Mouse (Mus musculus): ENCODE results near the gene Cldn13.

Cldn13 gene

DNA sequence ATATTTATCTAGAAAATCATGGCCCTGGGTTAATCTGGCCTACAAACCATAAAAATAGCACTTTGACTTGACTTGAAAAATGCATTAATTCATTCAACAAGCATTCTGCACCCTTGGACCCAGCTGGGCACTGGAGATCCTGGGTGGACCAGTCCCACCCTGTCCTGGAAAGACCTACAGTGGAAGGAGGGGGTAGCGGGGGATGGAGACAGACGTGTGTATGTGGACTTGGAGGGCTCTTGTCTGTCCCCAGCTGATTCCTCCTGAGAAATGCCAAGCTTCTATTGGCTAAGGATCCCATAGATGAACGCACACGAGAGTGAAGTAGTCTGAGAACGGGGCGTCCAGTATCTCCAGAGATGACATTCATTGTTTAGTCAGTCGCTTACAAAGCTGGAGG, 26.8 kb downstream of the Cldn13 start:
- no peak for DNase-seq

DNA sequence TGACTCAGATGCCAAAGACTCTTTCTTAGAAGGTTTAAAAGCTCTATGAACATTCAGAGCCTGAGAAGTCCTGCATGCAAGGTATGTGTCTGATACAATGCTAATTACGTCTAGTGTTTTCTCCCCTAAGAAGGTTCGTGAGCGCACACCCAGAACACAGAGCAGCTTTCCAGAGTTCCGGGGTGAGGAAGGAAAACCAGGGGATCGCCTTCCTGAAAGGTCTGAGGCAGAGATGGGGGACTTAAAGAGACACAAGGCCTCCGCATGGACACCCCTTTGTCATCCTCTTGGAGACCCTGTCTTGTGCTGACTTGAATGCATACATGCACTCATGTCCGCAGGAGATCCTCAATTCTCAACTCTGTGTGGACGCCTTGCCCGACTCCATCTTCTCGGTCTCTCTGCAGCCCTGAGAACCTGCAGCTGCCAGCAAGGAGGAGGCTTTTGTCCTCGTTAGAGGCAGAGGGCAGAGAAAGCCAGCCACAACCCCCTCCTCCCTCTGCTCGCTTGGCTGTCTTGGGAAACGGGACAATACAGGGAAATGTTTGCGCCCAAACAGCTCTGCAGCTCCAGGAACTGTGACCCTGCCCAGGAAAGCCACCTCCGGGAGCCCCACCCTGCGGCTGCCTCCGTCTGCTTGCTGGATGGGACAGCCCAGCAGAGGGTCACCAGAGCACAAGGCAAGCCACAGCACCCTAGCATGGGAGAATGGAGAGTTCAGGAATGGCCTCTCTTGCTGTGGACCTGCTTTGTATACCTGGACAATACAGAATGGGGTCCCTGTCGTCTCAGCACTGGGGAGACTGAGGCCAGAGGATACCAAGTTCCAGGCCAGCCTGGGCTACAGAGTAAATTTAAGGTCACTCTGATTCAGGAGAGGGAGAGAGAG, 27.6 kb downstream of the Cldn13 start:
- DNase-seq: peak; percentile 79 to 85

DNA sequence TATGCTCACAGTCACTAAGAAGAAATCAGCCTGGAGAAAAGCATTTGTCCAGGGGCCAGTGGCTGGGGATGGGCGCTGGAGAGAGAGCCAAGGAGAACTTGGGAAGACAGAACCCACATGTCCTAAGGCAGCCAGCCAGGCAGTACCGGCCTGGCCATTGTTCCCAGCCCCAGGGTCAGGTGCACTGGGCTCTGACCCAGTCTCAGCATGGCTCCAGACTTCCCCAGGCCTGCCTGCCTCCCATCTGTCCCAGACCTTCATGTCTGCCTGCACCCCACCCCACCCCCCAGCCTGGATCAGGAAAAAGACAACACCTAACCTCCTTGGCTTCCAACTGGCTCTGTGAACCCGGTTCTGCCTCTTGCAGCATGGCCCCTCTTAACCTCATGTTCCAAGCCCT, 32.2 kb downstream of the Cldn13 start:
- DNase-seq: peak; percentile 17 to 31

DNA sequence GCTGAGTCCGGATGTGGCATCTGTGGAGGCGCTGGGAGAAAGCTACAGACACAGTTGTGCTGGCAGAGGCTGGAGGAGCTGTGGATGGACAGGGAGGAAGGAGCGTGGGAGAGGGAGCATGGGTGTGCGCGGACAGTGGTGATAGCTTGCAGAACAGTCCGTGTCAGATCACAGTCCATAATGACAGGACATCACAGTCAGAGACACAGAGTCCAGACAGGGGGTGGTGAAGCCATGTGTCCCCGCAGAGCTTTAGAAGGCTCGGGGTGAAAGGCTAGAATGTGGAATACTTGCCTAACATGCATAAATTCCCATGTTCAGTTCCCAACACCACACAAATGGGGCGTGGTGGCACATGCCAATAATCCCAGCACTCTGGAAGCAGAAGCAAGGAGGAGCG, 38.5 kb downstream of the Cldn13 start:
- DNase-seq: no peak

DNA sequence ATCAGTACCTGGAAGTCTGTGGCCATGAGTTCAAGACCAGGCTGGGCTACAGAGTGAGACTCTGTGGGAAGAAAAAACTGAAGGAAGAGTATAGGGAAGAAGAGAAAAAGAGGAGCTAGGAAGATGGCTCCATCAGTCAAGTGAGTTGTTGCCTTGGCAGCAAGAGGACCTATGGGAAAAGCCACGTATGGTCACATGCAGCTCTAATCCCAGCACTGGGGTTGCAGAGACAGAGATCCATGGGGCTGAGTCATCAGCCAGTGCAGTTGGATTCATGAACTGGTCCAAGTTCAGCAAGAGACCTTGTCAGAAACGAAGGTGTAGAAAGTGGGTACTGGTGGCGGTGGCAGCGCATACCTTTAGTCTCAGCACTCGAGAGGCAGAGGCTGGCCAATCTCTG, 40.1 kb downstream of the Cldn13 start:
- no peak for DNase-seq

DNA sequence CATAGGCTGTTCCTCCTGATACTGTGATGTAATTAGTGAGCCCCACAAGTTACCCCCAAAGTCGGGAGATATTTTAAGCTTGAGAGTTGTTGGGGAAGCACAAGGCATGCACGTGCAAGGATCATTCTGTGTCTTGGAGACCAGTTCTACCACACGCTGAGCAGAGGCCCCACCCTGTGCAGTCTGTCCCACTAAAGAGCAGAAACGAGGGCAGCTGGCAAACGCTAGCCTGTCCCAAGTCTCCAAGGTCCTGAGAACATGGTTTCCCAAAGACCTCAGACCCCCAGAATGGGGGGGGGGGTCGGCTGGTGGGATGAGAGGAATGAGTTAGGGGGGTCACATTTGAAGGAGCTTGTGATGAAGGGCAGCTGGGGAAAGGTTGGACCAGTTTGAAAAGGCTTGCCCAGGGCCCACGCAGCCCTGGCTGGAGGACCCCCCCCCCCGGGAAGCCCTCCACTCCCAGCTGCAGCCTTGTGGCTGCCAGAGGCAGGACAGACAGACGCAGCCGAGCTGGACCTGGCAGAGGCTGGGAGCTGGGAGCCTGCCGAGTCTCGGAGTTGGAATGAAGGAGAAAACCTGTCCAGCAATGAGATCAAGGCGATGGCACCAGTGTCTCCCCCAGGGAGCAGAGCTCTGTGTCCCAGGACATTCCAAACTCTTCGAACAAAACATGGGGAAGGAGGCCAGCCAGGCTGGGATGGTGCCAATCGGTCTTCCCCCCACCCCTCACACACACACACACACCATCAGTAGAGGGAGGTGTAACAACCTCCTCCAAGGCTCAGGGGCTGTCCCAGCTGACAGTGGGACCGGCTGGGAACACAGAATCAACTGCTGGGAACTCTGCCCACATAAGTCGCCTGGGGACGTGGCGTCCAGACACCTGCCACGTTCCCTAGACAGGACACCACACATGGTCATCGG, 41.1 kb downstream of the Cldn13 start:
- peak in 1 of 2 experiments; percentile 8 for DNase-seq

DNA sequence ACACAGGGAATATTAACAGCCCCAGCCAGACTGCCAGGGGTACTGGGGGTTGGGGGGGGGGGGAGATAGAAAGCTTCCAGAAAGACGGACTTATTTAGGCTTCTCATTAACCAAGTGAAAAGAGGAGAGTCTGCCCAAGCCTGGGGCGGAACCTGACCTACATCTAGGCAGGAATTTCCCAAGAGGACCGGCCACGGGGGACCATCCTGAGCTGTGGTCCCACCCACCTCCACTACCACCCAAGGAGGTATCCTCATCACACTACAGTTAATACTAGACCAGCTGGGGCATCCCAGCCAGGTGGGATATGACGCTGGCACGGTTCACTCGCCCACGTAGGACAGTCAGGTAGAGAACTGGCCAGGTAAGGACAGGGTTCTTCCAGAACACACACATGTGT, 42.3 kb downstream of the Cldn13 start:
- DNase-seq: no peak

DNA sequence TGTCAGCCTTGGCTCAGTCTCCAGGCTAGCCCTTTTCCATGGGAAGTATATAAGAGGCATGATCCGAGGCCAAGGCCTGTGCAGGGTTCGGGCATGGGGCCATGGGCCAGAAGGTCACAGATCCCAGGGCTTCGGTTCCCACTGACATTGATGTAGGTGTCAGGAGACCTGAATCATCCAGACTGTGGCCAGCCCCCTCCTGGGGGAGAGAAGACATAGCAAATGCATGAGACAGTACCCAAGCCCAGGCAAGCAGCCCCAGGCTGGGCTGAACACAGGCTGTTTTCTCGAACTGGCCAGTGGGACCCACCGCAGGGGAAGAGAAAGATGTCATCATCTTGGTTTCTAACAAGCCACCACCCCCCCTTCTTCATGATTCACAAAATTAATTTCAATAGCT, 42.7 kb downstream of the Cldn13 start:
- DNase-seq: no peak

DNA sequence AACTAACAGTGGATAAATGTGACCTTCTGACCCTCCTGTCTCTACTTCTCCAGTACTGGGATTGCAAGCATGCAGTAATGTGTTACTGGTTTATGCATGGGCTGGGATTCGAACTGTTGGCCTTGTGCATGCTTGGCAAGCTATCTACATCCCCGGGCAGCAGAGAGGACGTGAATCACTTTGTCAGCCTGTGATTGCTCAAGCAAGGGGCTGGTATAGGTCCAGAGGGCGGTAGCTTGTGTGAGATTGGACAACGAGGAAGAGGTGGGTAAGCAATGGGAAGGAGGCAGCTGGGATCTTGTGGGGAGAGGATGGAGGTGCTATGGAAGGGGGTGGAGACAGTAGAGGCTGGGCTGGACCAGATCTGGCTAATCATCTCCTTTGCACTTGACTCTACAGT, 46.8 kb downstream of the Cldn13 start:
- no peak for DNase-seq

DNA sequence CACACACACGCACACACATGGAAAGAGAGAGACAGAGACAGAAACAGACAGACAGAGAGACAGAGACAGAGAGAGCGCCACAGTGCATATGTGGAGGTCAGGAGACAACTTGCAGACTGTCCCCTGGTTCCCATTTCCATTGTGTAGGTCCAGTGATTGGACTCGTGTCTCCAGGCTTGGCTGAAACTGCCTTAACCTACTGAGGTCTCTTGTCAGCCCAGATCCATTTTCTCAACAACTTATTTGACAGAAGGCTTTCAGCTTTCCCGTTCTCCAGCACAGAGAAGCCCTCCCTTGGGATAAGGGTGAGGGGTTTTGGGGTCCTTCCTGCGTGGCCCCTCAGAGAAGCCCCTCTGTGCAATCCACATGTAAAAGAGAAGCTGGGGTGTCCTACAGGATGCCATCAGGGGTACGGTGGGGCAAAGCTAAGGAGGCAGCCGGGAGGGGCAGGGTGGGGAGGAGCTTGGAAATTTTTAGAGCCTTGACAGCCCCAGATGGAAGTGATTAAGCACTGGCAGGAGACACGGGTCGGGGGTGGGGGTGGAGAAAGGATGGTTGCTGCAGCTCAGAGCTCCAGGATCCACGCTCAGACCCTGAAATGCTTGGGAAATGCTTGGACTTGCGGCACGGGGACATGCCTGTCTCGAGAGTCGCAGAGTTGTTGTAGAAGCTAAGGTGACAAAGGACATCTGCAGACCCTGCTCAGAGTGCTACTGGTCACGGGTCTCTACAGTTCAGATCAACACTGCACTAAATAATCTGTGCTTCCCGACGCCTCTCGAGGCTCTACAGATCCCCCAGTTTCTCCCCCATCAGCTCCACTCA, 47.8 kb downstream of the Cldn13 start:
- no peak for DNase-seq

DNA sequence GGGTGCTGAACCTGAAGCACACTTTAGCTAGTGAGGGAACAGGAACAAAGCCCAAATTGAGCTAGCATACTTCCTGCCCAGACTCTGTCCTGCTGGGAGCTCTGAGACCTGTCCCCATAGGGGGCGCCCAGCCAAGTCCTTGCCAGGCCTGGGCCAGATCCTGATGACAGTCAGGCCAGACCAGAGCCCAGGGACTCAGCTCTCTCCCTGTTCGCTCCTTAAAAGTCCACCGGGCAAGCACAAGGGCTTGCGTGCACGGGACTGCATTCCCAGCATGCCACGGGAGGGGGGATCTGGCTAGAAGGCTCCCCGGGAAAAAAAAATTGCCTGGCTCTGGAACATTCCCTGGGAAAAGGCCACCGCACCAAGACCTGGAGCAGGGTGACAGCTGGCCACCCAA, 50.2 kb downstream of the Cldn13 start:
- DNase-seq: peak; percentile 42 to 71

All from kidney, postnatal 36 days (tissue).